Mouse (Mus musculus) macrophage (primary cell): Measurements from ENCODE around the gene Wdr20. TPM values are rescaled to one million over a fixed set of nuclear protein-coding genes. Genes with fewer than 3 reads are reported as not detected.

Experiments
- H3K27ac ChIP-seq: fragments of 350-480 bp; formaldehyde crosslinking; 2 replicates; pipeline ENCODE4 v1.9.0; 2021
- H3K36me3 ChIP-seq: fragments of 350-480 bp; formaldehyde crosslinking; 2 replicates; pipeline ENCODE4 v1.9.0; 2021; ENCODE audit errors: inconsistent target
- H3K4me3 ChIP-seq: fragments of 350-480 bp; formaldehyde crosslinking; 2 replicates; pipeline ENCODE4 v1.9.0; 2021; ENCODE audit errors: inconsistent target
- H3K79me2 ChIP-seq: fragments of 350-480 bp; formaldehyde crosslinking; 2 replicates; pipeline ENCODE4 v1.9.0; 2021; ENCODE audit errors: inconsistent target
- WGBS: methylation state at CpG from one replicate; pipeline ENCODE4 v1.1.7; 2026; ENCODE audit warnings: inconsistent platforms; ENCODE audit not compliant: missing documents; 5-methylcytosine and 5-hydroxymethylcytosine counted together
- polyA plus RNA-seq: library from polyadenylated mRNA; stranded (reverse); fragments of 250-400 nt; gene quantifications from 3 replicates; pipeline ENCODE4 v1.2.4, GENCODE M21; 2018; ENCODE audit warnings: inconsistent platforms

Gene Wdr20
- polyA plus RNA-seq, 1 experiment from 2014 or later = 20.6 TPM

- WGBS = 81% methylated on average over 6 of the region's 6 CpGs
- H3K36me3 ChIP-seq = no peaks in the 10 kb centered on the region
- H3K79me2 ChIP-seq = no peaks in the 10 kb centered on the region
- no peak overlapping the region for H3K27ac ChIP-seq
- H3K4me3 ChIP-seq = no peak overlapping the region
These were observed 99.0 kb downstream of the Wdr20 start for GRCm38 (mm10) chr12:110836729-110837128.

- Histone ChIP-seq H3K79me2 (no peaks in the 10 kb centered on the region), H3K36me3 (no peaks in the 10 kb centered on the region), H3K27ac (no peak overlapping the region), H3K4me3 (no peak overlapping the region)
- 24% methylated on average over 5 of the region's 5 CpGs for WGBS
These were observed 99.6 kb downstream of the Wdr20 start for GRCm38 (mm10) chr12:110837192-110837841.

- H3K36me3 ChIP-seq = no peaks in the 10 kb centered on the region
- H3K27ac ChIP-seq = no peak overlapping the region
- 69% methylated on average over 5 of the region's 8 CpGs for WGBS
- H3K4me3 ChIP-seq = no peak overlapping the region
- no peaks in the 10 kb centered on the region for H3K79me2 ChIP-seq
These were observed 100.1 kb downstream of the Wdr20 start for GRCm38 (mm10) chr12:110837850-110838249.

GRCm38 (mm10) chr12:110840348-110841198 is 102.8 kb downstream of the Wdr20 start, which contains the start of gene Mok:
Mok (minus strand) TSS chr12:110840939.
- Histone ChIP-seq H3K4me3 (peak within 1 kb of the TSS; percentile 56), H3K79me2 (no peaks in the 10 kb centered on the region), H3K36me3 (no peaks in the 10 kb centered on the region), H3K27ac (peak within 1 kb of the TSS; percentile 84)
- under 1% methylated on average over 67 of the region's 71 CpGs for WGBS

- 71% methylated on average over 5 of the region's 5 CpGs for WGBS
These were observed 104.2 kb downstream of the Wdr20 start for GRCm38 (mm10) chr12:110841731-110842493.

GRCm38 (mm10) chr12:110843194-110844048 is 105.7 kb downstream of the Wdr20 start:
- no peaks in the 10 kb centered on the region for H3K79me2 ChIP-seq
- H3K27ac ChIP-seq = peak overlapping the region; percentile 84
- H3K4me3 ChIP-seq = peak overlapping the region; percentile 77
- WGBS = 10% methylated on average over 32 of the region's 32 CpGs
- H3K36me3 ChIP-seq = no peaks in the 10 kb centered on the region

More at GRCm38 (mm10) chr12:110841731-110842493, 104.2 kb downstream of the Wdr20 start:
- no peak overlapping the region for H3K4me3 ChIP-seq
- no peaks in the 10 kb centered on the region for H3K36me3 ChIP-seq
- H3K27ac ChIP-seq = peak overlapping the region; percentile 84
- no peaks in the 10 kb centered on the region for H3K79me2 ChIP-seq

GRCm38 (mm10) chr12:110844227-110845130 is 106.7 kb downstream of the Wdr20 start:
- 1% methylated on average over 42 of the region's 42 CpGs for WGBS
- H3K27ac ChIP-seq = peak overlapping the region; percentile 84
- H3K4me3 ChIP-seq = peak overlapping the region; percentile 77
- no peaks in the 10 kb centered on the region for H3K79me2 ChIP-seq
- H3K36me3 ChIP-seq = no peaks in the 10 kb centered on the region

- Histone ChIP-seq H3K27ac (peak overlapping the region; percentile 84), H3K79me2 (no peaks in the 10 kb centered on the region), H3K36me3 (no peaks in the 10 kb centered on the region), H3K4me3 (peak overlapping the region; percentile 77)
- whole genome bisulfite sequencing = under 1% methylated on average over 35 of the region's 36 CpGs
These were observed 107.6 kb downstream of the Wdr20 start for GRCm38 (mm10) chr12:110845131-110845880.

- peaks cover 4% of the 10 kb centered on the region; the same call in 1 of the 2 replicates for H3K79me2 ChIP-seq
- H3K4me3 ChIP-seq = peak overlapping the region; percentile 77
These were observed 108.5 kb downstream of the Wdr20 start for GRCm38 (mm10) chr12:110846191-110846765.

GRCm38 (mm10) chr12:110850010-110850928 is 112.5 kb downstream of the Wdr20 start, which contains the start of gene Zfp839:
Zfp839 (plus strand) TSS chr12:110850253.
- under 1% methylated on average over 53 of the region's 89 CpGs for WGBS

More at GRCm38 (mm10) chr12:110846191-110846765, 108.5 kb downstream of the Wdr20 start:
- no peaks in the 10 kb centered on the region for H3K36me3 ChIP-seq
- no peak overlapping the region for H3K27ac ChIP-seq
- WGBS = 88% methylated on average over 6 of the region's 6 CpGs

GRCm38 (mm10) chr12:110850929-110851256 is 113.1 kb downstream of the Wdr20 start:
- H3K4me3 ChIP-seq = peak overlapping the region; percentile 59
- H3K79me2 ChIP-seq = peaks cover 38% of the 10 kb centered on the region; the same call in 1 of the 2 replicates
- WGBS = 10% methylated on average over 9 of the region's 9 CpGs
- no peaks in the 10 kb centered on the region for H3K36me3 ChIP-seq
- H3K27ac ChIP-seq = peak overlapping the region; percentile 60

More at GRCm38 (mm10) chr12:110850010-110850928, 112.5 kb downstream of the Wdr20 start, which contains the start of gene Zfp839:
- H3K79me2 ChIP-seq = peaks cover 32% of the 10 kb centered on the region; the same call in 1 of the 2 replicates
- peak within 1 kb of the TSS; percentile 60 for H3K27ac ChIP-seq
- H3K36me3 ChIP-seq = no peaks in the 10 kb centered on the region
- H3K4me3 ChIP-seq = peak within 1 kb of the TSS; percentile 59
